Mouse (Mus musculus) G1E (cell line): ENCODE data around the gene Clrn1. TPM values are rescaled to one million over a fixed set of nuclear protein-coding genes. Genes with fewer than 3 reads are reported as not detected.

Source experiments
- ATAC-seq: 2 replicates; pipeline ENCODE4 v1.8.0; 2016; ENCODE audit warnings: mild to moderate bottlenecking; ENCODE audit not compliant: insufficient number of reproducible peaks, poor library complexity, low FRiP score, severe bottlenecking; ENCODE audit errors: extremely low read depth
- DNase-seq: peaks from one replicate; pipeline ENCODE4 v3.0.0; 2012; ENCODE audit warnings: low spot score
- H3K27me3 ChIP-seq: 2 replicates; pipeline ENCODE4 v1.6.1; 2012; ENCODE audit warnings: mild to moderate bottlenecking, low read length, inconsistent platforms; ENCODE audit not compliant: insufficient read depth
- H3K36me3 ChIP-seq: replicated peaks from 2 replicates; pipeline ENCODE3; 2012; ENCODE audit warnings: mild to moderate bottlenecking, inconsistent platforms
- H3K4me1 ChIP-seq: 2 replicates; pipeline ENCODE4 v1.6.1; 2012; ENCODE audit warnings: low read depth, low read length, inconsistent platforms, mixed read lengths; ENCODE audit not compliant: insufficient read depth
- H3K4me3 ChIP-seq: 2 replicates; pipeline ENCODE4 v1.5.1; 2012; ENCODE audit warnings: low read depth, mild to moderate bottlenecking, inconsistent platforms, low read length, moderate library complexity, mixed read lengths
- H3K9me3 ChIP-seq: replicated peaks from 2 replicates; pipeline ENCODE4 v1.6.1; 2012; ENCODE audit warnings: inconsistent platforms
- CTCF ChIP-seq: IDR thresholded peaks from 2 replicates; pipeline ENCODE4 v1.5.1; 2012; ENCODE audit warnings: low read depth, low read length, inconsistent platforms, mixed read lengths
- GATA1 ChIP-seq: IDR thresholded peaks from 2 replicates; pipeline ENCODE4 v1.6.1; 2012; ENCODE audit warnings: borderline replicate concordance, low read length, inconsistent platforms, mixed read lengths
- GATA2 ChIP-seq: IDR thresholded peaks from 2 replicates; pipeline ENCODE4 v1.6.1; 2012; ENCODE audit warnings: low read depth, low read length, inconsistent platforms, borderline replicate concordance
- POLR2AphosphoS5 ChIP-seq: IDR thresholded peaks from 2 replicates; pipeline ENCODE4 v1.6.1; 2012; ENCODE audit warnings: low read depth, low read length, inconsistent platforms; ENCODE audit not compliant: insufficient replicate concordance
- TAL1 ChIP-seq: conservative IDR thresholded peaks from 2 replicates; pipeline ENCODE4 v1.6.1; 2012; ENCODE audit warnings: low read depth, low read length, inconsistent platforms, mixed read lengths
- polyA plus RNA-seq: library from polyadenylated mRNA; stranded (reverse); fragments of >175 nt; gene quantifications from 2 replicates; pipeline ENCODE4 v1.2.3, GENCODE M21; 2012
- total RNA-seq, 2 experiments: library from RNA; stranded (forward) in 1 of 2; stranded (reverse) in 1 of 2; fragments of 200-1000 nt in 1 of 2; fragments of >200 nt in 1 of 2; fragmentation: Nextera tagmentation in 1 of 2; gene quantifications; 2 replicates each; pipeline ENCODE4 v1.2.3; 2014 to 2017

The Clrn1 gene
- total and polyA plus RNA-seq, 3 experiments: 0.05 TPM; not detected in 2

DNA sequence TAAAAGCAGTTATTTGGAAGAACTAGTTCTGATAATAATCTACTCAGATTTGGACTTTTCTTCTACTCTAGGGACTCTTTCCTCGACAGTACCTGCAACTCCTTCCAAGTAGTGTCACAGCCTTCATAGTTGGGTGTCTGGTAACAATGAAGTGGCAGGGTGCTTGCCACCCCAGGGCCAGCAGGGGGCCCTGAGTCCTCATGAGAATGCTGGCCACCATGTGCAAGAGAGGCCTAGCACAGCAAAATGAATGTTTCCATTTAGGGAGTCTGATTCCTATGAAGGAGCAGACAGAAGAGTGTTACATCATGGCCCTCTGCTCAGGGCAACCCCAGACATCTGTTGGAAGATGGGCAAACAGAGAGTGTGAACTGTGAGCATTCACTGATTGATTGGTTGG lies 41.7 kb downstream of the Clrn1 start:
- Histone ChIP-seq H3K9me3 (no peaks in the 10 kb centered on the region), H3K4me1 (no peaks in the 10 kb centered on the region), H3K27me3 (no peaks in the 10 kb centered on the region), H3K4me3 (no peak overlapping the region), H3K36me3 (no peaks in the 10 kb centered on the region)
- DNase-seq: no peak
- no peak for TF ChIP-seq POLR2AphosphoS5
- no peak for TF ChIP-seq TAL1
- TF ChIP-seq CTCF: no peak
- TF ChIP-seq GATA2: no peak
- no peak for TF ChIP-seq GATA1
- no peak for ATAC-seq

DNA sequence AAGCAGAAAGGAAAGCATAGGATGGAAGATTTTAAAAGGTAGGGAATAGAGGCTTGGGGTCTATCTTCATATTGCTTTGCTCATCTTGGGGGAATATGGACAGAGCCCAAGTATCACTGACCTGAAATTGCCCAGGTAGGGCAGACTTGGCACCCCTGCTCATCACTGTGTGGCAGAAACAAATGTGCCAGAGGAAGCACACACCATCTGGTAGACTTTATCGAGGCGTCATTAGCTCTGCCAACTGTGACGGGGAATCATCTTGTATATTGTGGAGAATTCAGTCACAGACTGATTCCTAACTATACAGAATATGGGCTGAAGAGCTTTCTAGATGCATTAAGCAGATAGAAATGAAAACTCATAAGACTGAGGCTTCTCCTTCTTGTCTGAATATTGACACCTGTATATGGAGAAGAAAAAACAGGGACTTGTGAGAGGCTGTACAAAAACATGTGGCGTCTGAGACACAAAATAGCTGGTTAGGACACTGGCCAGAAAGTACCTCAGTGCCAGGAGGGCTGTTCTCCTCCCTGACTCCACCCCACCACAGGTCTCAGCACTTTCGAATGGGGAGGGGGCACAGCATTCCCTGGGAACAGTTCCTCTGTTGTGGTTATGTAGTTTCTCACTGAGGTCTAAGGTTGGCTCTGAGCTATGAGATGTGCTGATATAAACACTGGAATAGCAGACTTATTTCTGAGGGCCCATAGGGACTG lies 51.5 kb downstream of the Clrn1 start:
- H3K36me3 ChIP-seq: no peaks in the 10 kb centered on the region
- H3K27me3 ChIP-seq: 0 out of 2 replicates have a peak, but pooled peaks cover 3% of the 10 kb centered on the region
- ATAC-seq (no peak), DNase-seq (no peak)
- no peaks in the 10 kb centered on the region for H3K4me1 ChIP-seq
- H3K4me3 ChIP-seq: no peak overlapping the region
- no peaks in the 10 kb centered on the region for H3K9me3 ChIP-seq
- no peak for TF ChIP-seq GATA1

DNA sequence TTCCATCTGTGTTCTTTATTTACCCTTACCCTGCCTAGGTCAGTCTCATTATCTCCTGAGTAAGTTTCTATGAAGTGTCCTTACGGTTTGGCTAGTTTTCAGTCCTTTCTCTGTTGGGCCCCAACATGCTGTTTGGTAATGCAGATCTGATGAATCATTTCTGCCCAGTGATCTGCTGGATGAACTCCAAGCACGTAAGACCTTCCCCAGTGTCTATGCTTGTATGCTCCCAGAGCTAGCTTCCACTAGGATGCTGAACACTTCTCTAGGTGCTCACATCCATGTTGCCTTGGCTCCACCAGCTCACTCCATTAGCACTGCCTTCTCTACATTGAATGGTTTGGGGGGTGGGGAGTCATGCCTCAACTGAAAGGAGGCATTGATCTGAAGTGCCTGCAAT lies 52.3 kb downstream of the Clrn1 start:
- Histone ChIP-seq H3K9me3 (no peaks in the 10 kb centered on the region), H3K4me1 (no peaks in the 10 kb centered on the region), H3K4me3 (no peak overlapping the region), H3K36me3 (no peaks in the 10 kb centered on the region), H3K27me3 (0 out of 2 replicates have a peak, but pooled peaks cover 7% of the 10 kb centered on the region)
- ATAC-seq: no peak
- TF ChIP-seq CTCF (no peak), TAL1 (no peak)
- DNase-seq: no peak

DNA sequence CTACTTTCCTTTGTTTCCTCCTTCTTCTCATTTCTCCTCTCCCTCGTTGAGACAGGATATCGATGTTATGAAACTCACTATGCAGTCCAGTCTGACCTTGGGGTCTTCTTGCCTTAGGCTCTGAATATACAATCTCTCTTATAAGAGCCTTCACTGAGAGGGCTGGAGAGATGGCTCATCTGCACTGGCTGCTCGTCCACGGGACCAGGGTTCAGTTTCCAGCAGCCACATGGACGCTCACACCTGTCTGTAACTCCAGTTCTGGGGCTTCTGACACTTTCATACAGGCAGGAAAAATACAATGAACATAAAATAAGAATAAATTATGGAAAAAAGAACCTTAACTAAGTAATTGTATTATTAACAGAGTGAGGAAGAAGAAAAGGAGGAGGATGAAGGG lies 53.6 kb downstream of the Clrn1 start:
- no peaks in the 10 kb centered on the region for H3K36me3 ChIP-seq
- DNase-seq: no peak
- no peaks in the 10 kb centered on the region for H3K9me3 ChIP-seq
- peaks cover 7% of the 10 kb centered on the region; the same call in 1 of the 2 replicates for H3K27me3 ChIP-seq
- H3K4me3 ChIP-seq: no peak overlapping the region
- TF ChIP-seq GATA2 (no peak), CTCF (no peak), TAL1 (no peak), POLR2AphosphoS5 (no peak), GATA1 (no peak)
- ATAC-seq: no peak
- H3K4me1 ChIP-seq: no peaks in the 10 kb centered on the region

DNA sequence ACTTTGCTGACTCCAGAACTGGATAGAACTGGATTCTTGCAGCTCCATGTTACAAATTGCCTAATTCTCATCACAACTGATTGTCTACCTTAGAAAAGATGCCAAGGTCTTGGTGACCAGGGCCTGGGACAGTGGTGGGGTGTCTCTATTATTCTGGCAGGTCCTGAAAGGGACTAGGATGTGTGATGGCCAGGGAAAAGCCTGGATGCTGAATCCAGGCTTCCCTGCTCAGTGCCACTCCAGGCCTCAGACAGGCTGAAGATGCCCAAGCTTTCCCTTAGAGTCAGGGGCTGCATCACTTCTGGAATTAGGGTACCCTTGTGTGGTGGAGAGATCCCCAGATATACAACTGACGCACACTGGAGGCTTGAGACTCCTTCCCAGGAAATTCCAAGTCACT lies 55.2 kb downstream of the Clrn1 start:
- no peaks in the 10 kb centered on the region for H3K9me3 ChIP-seq
- H3K36me3 ChIP-seq: no peaks in the 10 kb centered on the region
- TF ChIP-seq GATA2: no peak
- no peak for TF ChIP-seq GATA1
- TF ChIP-seq CTCF: no peak
- TF ChIP-seq POLR2AphosphoS5: no peak
- TF ChIP-seq TAL1: no peak
- ATAC-seq (no peak), DNase-seq (no peak)
- H3K4me1 ChIP-seq: no peaks in the 10 kb centered on the region
- H3K4me3 ChIP-seq: no peak overlapping the region
- peaks cover 7% of the 10 kb centered on the region; the same call in 1 of the 2 replicates for H3K27me3 ChIP-seq

DNA sequence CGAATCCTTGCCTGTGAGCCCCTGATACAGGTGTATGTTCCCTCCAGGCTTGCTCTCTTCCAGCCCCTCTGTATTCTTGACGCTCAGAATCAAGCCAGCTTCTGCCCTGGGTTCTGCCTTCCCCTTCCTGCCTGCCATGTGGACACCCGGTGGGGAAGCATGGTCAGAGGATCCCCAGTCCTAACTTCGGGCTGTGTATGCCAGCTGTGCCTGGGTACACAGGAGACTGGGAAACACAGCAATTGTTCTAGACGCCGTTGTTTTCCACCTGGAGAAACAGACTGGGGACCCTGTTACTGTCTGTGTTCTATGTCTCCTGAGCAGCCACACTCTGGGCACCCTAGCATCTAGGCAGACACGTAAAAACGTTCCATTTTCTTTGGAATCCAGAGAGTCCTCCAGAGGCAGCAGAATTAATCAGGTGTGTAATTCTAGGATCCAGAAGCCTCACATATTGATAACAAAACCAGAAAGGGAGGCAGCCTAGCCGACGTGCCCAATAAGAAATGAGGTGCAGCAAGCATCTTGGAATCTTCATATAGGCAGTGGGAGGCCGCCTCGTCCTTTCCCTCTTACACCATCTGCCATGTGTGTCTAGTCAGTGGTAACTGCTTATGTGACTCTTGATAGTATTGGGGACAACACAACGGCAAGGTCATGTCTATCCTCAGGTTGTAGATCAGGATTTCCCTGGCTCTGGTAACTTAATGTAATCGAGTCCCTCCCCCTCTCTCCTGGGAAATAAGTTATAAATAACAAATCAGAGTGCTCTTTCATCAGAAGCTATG lies 56.6 kb downstream of the Clrn1 start:
- no peak for DNase-seq
- ATAC-seq: no peak
- no peaks in the 10 kb centered on the region for H3K9me3 ChIP-seq
- TF ChIP-seq TAL1: no peak
- TF ChIP-seq GATA1: no peak
- TF ChIP-seq POLR2AphosphoS5: no peak
- TF ChIP-seq CTCF: no peak
- TF ChIP-seq GATA2: no peak
- H3K27me3 ChIP-seq: peaks cover 7% of the 10 kb centered on the region; the same call in 1 of the 2 replicates
- no peaks in the 10 kb centered on the region for H3K4me1 ChIP-seq
- no peak overlapping the region for H3K4me3 ChIP-seq
- no peaks in the 10 kb centered on the region for H3K36me3 ChIP-seq
